Mouse (Mus musculus) brain, embryonic 18.5 days (tissue): ENCODE measurements at regions not wholly inside any gene's neighbourhood (a gene's known extent, or its start where the extent isn't known, plus 50 kb on each side); places are given as distances from the start of the nearest gene placed in this dataset.

Experiments used
- DNase-seq: peaks from one replicate; pipeline ENCODE4 v3.0.0-alpha.2; 2012; ENCODE audit warnings: low read depth, low spot score

DNA sequence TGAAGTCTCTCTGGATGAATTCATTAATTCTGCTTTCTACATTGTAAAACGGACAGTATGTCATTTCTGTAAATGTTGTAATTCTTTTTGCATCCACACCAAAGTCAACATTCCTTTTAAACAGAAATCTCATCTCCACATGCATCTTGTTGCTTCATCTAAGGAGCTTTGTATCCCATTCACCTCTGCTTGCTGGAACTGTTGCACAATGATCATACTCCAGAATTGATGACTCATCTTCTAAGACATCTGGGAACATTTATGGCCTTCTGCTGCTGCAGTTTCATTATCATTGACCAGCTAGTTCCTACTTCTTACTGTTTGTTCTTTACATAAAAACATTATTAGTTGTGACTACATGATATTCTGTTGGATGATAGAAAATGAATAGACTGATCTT, 1926.9 kb upstream of the Gm38303 start:
- no peak for DNase-seq

DNA sequence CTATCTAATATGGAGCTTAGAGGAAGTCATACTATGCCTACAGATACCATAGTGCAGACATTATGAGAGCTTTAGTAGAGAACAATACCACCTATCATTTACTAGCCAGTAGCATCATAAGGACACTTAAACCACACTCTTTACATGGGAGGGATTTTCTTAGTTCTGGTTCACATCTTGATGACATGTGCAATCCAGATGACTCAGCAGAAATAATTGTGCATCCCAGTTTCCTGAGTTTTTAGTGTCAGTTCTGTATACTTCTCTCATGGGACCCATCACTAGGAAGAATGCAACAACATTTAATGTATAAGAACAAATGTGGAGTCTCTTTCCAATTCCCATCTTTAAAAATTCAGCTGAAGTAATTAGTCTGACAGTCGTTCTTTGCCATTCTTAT, 1922.2 kb upstream of the Gm38303 start:
- DNase-seq, result no peak

DNA sequence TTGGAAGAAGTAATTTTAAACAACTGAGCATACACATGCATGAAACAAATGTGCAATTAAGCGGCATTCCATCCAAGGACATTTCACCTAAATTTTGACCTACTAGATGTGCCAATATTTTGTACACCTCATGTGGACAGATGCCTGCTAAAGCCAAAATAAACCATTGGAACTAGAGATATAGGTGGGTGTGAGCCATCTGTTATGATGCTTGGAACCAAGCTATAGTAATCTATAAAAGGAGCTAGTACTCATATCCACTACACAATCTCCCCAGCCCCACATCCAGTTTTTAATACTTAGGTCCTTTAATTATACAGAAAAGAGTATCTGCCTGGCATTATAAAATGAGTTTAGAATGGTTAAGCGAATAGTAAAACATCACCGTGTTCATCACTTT, 1910.7 kb upstream of the Gm38303 start:
- DNase-seq, result no peak

DNA sequence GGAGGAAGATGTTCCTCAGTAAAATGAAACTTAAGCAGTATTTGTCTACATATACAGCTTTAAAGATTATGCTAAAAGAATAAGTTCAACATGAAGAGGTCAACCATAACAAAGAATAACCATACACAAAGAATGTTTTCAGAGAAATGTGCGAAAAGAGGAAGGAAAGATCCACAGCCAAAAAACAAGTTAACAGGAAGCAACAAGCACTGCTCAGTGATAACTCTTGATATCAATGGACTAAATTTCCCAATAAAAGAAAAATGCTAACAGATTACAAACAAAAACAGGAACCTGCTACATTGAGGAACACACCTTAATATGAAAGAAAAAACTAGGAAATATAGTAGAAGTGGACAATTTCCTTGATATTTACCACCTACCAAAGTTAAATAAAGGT, 1905.5 kb upstream of the Gm38303 start:
- DNase-seq, result no peak

DNA sequence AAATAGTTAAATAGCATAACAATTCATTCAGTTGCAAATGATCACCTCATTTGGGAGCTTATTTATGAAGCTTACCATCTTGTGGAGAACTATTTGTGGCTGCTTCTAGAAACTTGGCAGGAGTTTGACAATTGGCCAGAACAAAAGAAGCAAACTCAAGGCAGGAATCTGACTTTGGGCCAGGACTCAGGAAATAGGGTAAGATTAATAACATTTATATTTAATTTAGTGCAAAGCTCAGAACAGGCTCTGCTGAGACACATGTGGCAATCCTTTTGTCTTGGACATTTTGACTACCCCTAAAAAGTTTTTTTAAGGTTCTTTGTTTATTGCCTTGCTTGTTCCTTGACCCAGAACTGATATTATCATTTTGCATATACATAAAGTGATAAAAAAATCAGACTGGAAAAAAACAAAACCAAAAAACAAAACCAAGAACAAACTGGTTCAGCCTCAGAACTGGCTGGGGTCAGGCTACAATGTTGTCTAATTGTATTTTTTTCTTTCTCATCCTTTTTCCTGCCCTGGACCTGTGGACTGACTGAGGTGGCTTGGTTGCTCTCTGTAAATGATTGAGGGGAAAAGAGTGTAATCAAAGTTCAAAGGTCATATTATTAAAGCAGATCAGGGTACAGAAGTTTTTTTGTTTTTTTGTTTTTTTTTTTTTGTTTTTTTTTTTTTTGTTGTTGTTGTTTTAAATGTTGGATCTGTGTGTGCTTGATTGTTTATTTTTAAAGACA, 1892.4 kb upstream of the Gm38303 start:
- DNase-seq, result no peak

DNA sequence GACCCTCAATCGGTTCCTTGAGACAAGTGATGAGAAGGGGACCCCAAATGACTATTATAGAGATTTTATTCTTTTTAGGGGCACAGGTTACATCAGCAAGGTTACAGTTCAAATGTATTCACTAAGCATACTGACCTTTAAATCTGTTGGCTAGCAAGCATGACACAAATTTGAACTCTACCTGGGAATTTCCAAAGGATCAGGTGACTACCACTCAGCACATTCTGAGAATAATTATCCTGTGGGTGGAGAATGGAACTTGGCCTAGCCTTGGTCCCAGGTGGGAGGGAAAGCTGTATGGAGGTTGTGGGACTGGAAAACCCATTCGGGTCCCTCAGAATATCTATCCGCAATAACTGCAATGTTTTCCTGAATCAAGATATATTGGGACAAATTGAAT, 1891.3 kb upstream of the Gm38303 start:
- DNase-seq, result no peak

DNA sequence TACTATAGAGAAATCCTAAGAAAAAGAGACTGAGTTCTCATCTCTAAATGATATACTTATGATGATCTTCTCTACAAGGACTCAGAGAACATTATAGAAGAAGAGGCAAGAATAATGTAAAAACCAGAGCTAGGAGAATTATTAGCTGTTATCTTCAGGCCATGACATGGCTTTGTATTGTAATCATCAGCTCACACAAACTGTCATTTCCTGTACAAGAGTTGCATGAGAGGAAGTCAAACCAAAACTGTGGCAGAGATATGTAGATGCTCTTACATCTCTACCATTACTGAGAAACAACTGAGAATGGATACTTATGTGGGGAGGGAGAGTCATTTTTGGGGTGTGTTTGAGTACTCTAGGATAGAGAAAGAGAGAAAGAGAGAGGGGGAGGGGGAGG, 1889.4 kb upstream of the Gm38303 start:
- no peak for DNase-seq

DNA sequence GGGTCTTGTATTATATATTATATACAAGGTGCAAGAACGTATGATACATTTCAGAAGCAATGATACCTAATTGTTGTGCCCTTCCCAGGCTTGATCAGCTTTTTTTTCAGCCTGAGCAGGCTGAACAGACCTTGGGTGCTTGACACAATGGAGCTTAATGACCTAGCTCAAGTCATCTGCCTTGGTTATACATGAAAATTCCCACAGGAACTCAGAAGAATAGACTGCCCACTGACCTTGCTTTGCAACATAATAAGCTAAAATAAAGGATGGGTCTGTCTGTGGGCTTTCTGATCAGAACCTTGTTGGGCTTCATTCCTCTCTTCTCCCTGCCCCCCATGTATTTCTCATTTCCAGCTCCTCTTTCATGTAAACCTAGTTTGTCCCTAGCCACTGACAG, 1880.6 kb upstream of the Gm38303 start:
- no peak for DNase-seq

DNA sequence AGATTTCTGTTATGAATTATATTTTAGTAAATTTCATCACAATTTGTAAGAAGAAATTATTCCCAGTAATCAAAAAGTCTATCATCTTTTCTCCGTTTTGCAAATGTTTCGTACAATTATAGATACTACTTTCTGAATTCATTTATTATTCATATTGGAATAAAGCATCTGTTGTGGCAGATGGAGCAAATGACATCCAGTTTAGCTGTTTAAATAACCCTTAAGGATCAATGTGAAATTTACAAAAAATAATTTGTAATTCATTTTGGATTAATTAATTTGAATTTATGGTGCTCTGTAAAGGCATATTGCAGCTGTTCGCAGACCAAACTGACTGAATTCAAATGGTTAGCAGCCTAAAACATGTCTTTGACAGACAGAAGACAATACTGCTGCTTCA, 1879.3 kb upstream of the Gm38303 start:
- peak; percentile 22 for DNase-seq

DNA sequence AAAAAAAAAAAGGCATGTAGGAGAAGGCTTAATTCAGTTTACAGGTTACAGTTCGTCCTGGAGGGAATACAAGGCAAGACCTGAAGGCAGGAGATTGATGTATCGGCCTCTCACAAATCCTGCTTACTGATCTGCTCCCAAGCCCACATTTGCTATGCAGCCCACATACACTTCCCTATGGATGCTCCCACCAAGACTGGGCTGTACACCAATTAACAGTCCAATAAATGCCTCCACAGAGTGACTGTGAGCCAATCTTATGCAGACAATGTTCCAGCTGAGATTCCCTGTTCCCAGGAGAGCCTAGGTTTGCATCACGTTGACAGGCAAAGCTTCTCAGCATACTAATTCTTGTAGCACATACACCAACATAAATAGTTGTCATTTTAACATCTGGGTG, 1837.9 kb upstream of the Gm38303 start:
- DNase-seq, result no peak

- no peak for DNase-seq
These were observed 1815.8 kb upstream of the Gm38303 start for GRCm38 (mm10) chr3:12151329-12151728.
